Mouse (Mus musculus): Measurements from ENCODE around the gene 2700081O15Rik. TPM values are rescaled to one million over a fixed set of nuclear protein-coding genes. Genes with fewer than 3 reads are reported as not detected.

Gene 2700081O15Rik
- polyA plus RNA-seq, 2 experiments = 13.7 to 98.9 TPM

- peak overlapping the region; percentile 62; the same call in 1 of the 2 replicates for H3K27ac ChIP-seq (replicated peaks; ENCODE audit: low read depth, low read length)
- DNase-seq (ENCODE audit: low spot score) (peak; percentile 39), ATAC-seq (ENCODE audit: low FRiP score, low read depth) (no peak)
- WGBS = 10% methylated on average over 25 of the region's 48 CpGs
- no peaks in the 10 kb centered on the region for H3K9me3 ChIP-seq (ENCODE audit: control insufficient read depth, low read length)
- peaks cover 52% of the 10 kb centered on the region for H3K4me1 ChIP-seq (ENCODE audit: control insufficient read depth, insufficient read depth, low read length)
- H3K4me3 ChIP-seq (replicated peaks; ENCODE audit: low read length) = peak overlapping the region; percentile 21
- H3K27me3 ChIP-seq (ENCODE audit: control insufficient read depth, insufficient read depth, low read length) = no peaks in the 10 kb centered on the region
- TF ChIP-seq POLR2A (IDR thresholded peaks at IDR 0.05; ENCODE audit: borderline replicate concordance, extremely low read depth, insufficient read depth, insufficient read length) = no peak
- peak overlapping the region; percentile 32 for H3K9ac ChIP-seq (ENCODE audit: low read depth, low read length, severe bottlenecking)
- peaks cover 69% of the 10 kb centered on the region for H3K36me3 ChIP-seq (ENCODE audit: control insufficient read depth, insufficient read depth, low read length)
- peak overlapping the region; percentile 65 for H3K4me2 ChIP-seq (replicated peaks; ENCODE audit: low read depth, low read length, severe bottlenecking)
Measured at GRCm38 (mm10) chr19:7421602-7422591, 4.5 kb downstream of the 2700081O15Rik start.

- 11% methylated on average over 28 of the region's 35 CpGs for WGBS
- Histone ChIP-seq H3K4me1 (ENCODE audit: control insufficient read depth, insufficient read depth, low read length) (peaks cover 52% of the 10 kb centered on the region), H3K27ac (replicated peaks; ENCODE audit: low read depth, low read length) (peak overlapping the region; percentile 62), H3K36me3 (ENCODE audit: control insufficient read depth, insufficient read depth, low read length) (peaks cover 76% of the 10 kb centered on the region), H3K9ac (ENCODE audit: low read depth, low read length, severe bottlenecking) (peak overlapping the region; percentile 32), H3K27me3 (ENCODE audit: control insufficient read depth, insufficient read depth, low read length) (no peaks in the 10 kb centered on the region), H3K4me3 (replicated peaks; ENCODE audit: low read length) (peak overlapping the region; percentile 21), H3K9me3 (ENCODE audit: control insufficient read depth, low read length) (no peaks in the 10 kb centered on the region), H3K4me2 (replicated peaks; ENCODE audit: low read depth, low read length, severe bottlenecking) (peak overlapping the region; percentile 65)
- DNase-seq (ENCODE audit: low spot score) (no peak), ATAC-seq (ENCODE audit: low FRiP score, low read depth) (no peak)
- TF ChIP-seq POLR2A (IDR thresholded peaks at IDR 0.05; ENCODE audit: borderline replicate concordance, extremely low read depth, insufficient read depth, insufficient read length) = no peak
Measured at GRCm38 (mm10) chr19:7422656-7423027, 5.2 kb downstream of the 2700081O15Rik start.

- Histone ChIP-seq H3K27ac (replicated peaks; ENCODE audit: low read depth, low read length) (peak overlapping the region; percentile 62), H3K9ac (ENCODE audit: low read depth, low read length, severe bottlenecking) (peak overlapping the region; percentile 32), H3K27me3 (ENCODE audit: control insufficient read depth, insufficient read depth, low read length) (no peaks in the 10 kb centered on the region), H3K4me1 (ENCODE audit: control insufficient read depth, insufficient read depth, low read length) (peaks cover 52% of the 10 kb centered on the region), H3K4me2 (replicated peaks; ENCODE audit: low read depth, low read length, severe bottlenecking) (peak overlapping the region; percentile 65), H3K4me3 (replicated peaks; ENCODE audit: low read length) (peak overlapping the region; percentile 21), H3K36me3 (ENCODE audit: control insufficient read depth, insufficient read depth, low read length) (peaks cover 81% of the 10 kb centered on the region), H3K9me3 (ENCODE audit: control insufficient read depth, low read length) (no peaks in the 10 kb centered on the region)
- ATAC-seq (ENCODE audit: low FRiP score, low read depth) (peak; percentile 62), DNase-seq (ENCODE audit: low spot score) (peak; percentile 83)
- no peak for TF ChIP-seq POLR2A (IDR thresholded peaks at IDR 0.05; ENCODE audit: borderline replicate concordance, extremely low read depth, insufficient read depth, insufficient read length)
- 14% methylated on average over 44 of the region's 51 CpGs for WGBS
Measured at GRCm38 (mm10) chr19:7423028-7423655, 5.7 kb downstream of the 2700081O15Rik start.

GRCm38 (mm10) chr19:7423656-7424030 is 6.2 kb downstream of the 2700081O15Rik start:
- H3K4me3 ChIP-seq (replicated peaks; ENCODE audit: low read length) = peak overlapping the region; percentile 21
- no peak overlapping the region for H3K9ac ChIP-seq (ENCODE audit: low read depth, low read length, severe bottlenecking)
- WGBS = 36% methylated on average over 16 of the region's 16 CpGs
- H3K9me3 ChIP-seq (ENCODE audit: control insufficient read depth, low read length) = no peaks in the 10 kb centered on the region
- peak overlapping the region; percentile 65 for H3K4me2 ChIP-seq (replicated peaks; ENCODE audit: low read depth, low read length, severe bottlenecking)
- DNase-seq (ENCODE audit: low spot score) = peak; percentile 63
- peaks cover 52% of the 10 kb centered on the region for H3K4me1 ChIP-seq (ENCODE audit: control insufficient read depth, insufficient read depth, low read length)
- TF ChIP-seq POLR2A (IDR thresholded peaks at IDR 0.05; ENCODE audit: borderline replicate concordance, extremely low read depth, insufficient read depth, insufficient read length) = no peak
- H3K27me3 ChIP-seq (ENCODE audit: control insufficient read depth, insufficient read depth, low read length) = no peaks in the 10 kb centered on the region
- peaks cover 86% of the 10 kb centered on the region for H3K36me3 ChIP-seq (ENCODE audit: control insufficient read depth, insufficient read depth, low read length)
- H3K27ac ChIP-seq (replicated peaks; ENCODE audit: low read depth, low read length) = 0 out of 2 replicates have a peak overlapping the region, but pooled peaks have one; percentile 62
- no peak; the same call in 1 of the 2 replicates for ATAC-seq (ENCODE audit: low FRiP score, low read depth)

GRCm38 (mm10) chr19:7424131-7424530 is 6.7 kb downstream of the 2700081O15Rik start:
- no peak for DNase-seq (ENCODE audit: low spot score)
- Histone ChIP-seq H3K4me2 (replicated peaks; ENCODE audit: low read depth, low read length, severe bottlenecking) (0 out of 2 replicates have a peak overlapping the region, but pooled peaks have one; percentile 65), H3K27me3 (ENCODE audit: control insufficient read depth, insufficient read depth, low read length) (no peaks in the 10 kb centered on the region), H3K36me3 (ENCODE audit: control insufficient read depth, insufficient read depth, low read length) (peaks cover 90% of the 10 kb centered on the region), H3K4me3 (replicated peaks; ENCODE audit: low read length) (no peak overlapping the region), H3K4me1 (ENCODE audit: control insufficient read depth, insufficient read depth, low read length) (peaks cover 48% of the 10 kb centered on the region), H3K27ac (replicated peaks; ENCODE audit: low read depth, low read length) (no peak overlapping the region), H3K9me3 (ENCODE audit: control insufficient read depth, low read length) (no peaks in the 10 kb centered on the region), H3K9ac (ENCODE audit: low read depth, low read length, severe bottlenecking) (no peak overlapping the region)
- no peak for ATAC-seq (ENCODE audit: low FRiP score, low read depth)
- whole genome bisulfite sequencing = 75% methylated on average over 7 of the region's 7 CpGs
- TF ChIP-seq POLR2A (IDR thresholded peaks at IDR 0.05; ENCODE audit: borderline replicate concordance, extremely low read depth, insufficient read depth, insufficient read length) = no peak
